Mouse (Mus musculus): Measurements from ENCODE around the gene Pwp2. TPM values are rescaled to one million over a fixed set of nuclear protein-coding genes. Genes with fewer than 3 reads are reported as not detected.

Pwp2 gene
- polyA plus RNA-seq, 1 experiment, result 2.9 TPM

GRCm38 (mm10) chr10:78148834-78149766 is 35.8 kb downstream of the Pwp2 start:
- Histone ChIP-seq H3K4me3 (replicated peaks) (no peak overlapping the region), H3K27me3 (replicated peaks) (peaks cover 72% of the 10 kb centered on the region), H3K36me3 (replicated peaks; ENCODE audit: low read length) (no peaks in the 10 kb centered on the region), H3K4me1 (peaks cover 41% of the 10 kb centered on the region), H3K9me3 (peaks cover 7% of the 10 kb centered on the region)
- TF ChIP-seq FLI1 (IDR thresholded peaks at IDR 0.05; ENCODE audit: low read length) (no peak), GATA1 (IDR thresholded peaks at IDR 0.05; ENCODE audit: borderline replicate concordance, low read length) (no peak)

- H3K9me3 ChIP-seq, result peaks cover 4% of the 10 kb centered on the region
- H3K4me3 ChIP-seq (replicated peaks), result no peak overlapping the region
- H3K27me3 ChIP-seq (replicated peaks), result peaks cover 62% of the 10 kb centered on the region
- TF ChIP-seq FLI1 (IDR thresholded peaks at IDR 0.05; ENCODE audit: low read length), result no peak
- no peak for TF ChIP-seq GATA1 (IDR thresholded peaks at IDR 0.05; ENCODE audit: borderline replicate concordance, low read length)
- no peaks in the 10 kb centered on the region for H3K36me3 ChIP-seq (replicated peaks; ENCODE audit: low read length)
- H3K4me1 ChIP-seq, result peaks cover 39% of the 10 kb centered on the region
Measured at GRCm38 (mm10) chr10:78147908-78148441, 37.0 kb downstream of the Pwp2 start.

- H3K27me3 ChIP-seq (replicated peaks), result peaks cover 69% of the 10 kb centered on the region
- H3K4me1 ChIP-seq, result peaks cover 39% of the 10 kb centered on the region
- H3K36me3 ChIP-seq (replicated peaks; ENCODE audit: low read length), result no peaks in the 10 kb centered on the region
- no peak overlapping the region for H3K4me3 ChIP-seq (replicated peaks)
- H3K9me3 ChIP-seq, result peaks cover 17% of the 10 kb centered on the region
- TF ChIP-seq GATA1 (IDR thresholded peaks at IDR 0.05; ENCODE audit: borderline replicate concordance, low read length) (no peak), FLI1 (IDR thresholded peaks at IDR 0.05; ENCODE audit: low read length) (no peak)
Measured at GRCm38 (mm10) chr10:78143727-78144505, 41.0 kb downstream of the Pwp2 start.

GRCm38 (mm10) chr10:78140843-78141242 is 44.1 kb downstream of the Pwp2 start:
- TF ChIP-seq GATA1 (IDR thresholded peaks at IDR 0.05; ENCODE audit: borderline replicate concordance, low read length) (no peak), FLI1 (IDR thresholded peaks at IDR 0.05; ENCODE audit: low read length) (no peak)
- H3K4me1 ChIP-seq, result peaks cover 41% of the 10 kb centered on the region
- no peaks in the 10 kb centered on the region for H3K36me3 ChIP-seq (replicated peaks; ENCODE audit: low read length)
- peaks cover 78% of the 10 kb centered on the region for H3K27me3 ChIP-seq (replicated peaks)
- no peak overlapping the region for H3K4me3 ChIP-seq (replicated peaks)
- H3K9me3 ChIP-seq, result peaks cover 17% of the 10 kb centered on the region

- peaks cover 79% of the 10 kb centered on the region for H3K27me3 ChIP-seq (replicated peaks)
- no peaks in the 10 kb centered on the region for H3K36me3 ChIP-seq (replicated peaks; ENCODE audit: low read length)
- H3K4me3 ChIP-seq (replicated peaks), result no peak overlapping the region
- peaks cover 48% of the 10 kb centered on the region for H3K4me1 ChIP-seq
- peaks cover 17% of the 10 kb centered on the region for H3K9me3 ChIP-seq
- no peak for TF ChIP-seq FLI1 (IDR thresholded peaks at IDR 0.05; ENCODE audit: low read length)
- no peak for TF ChIP-seq GATA1 (IDR thresholded peaks at IDR 0.05; ENCODE audit: borderline replicate concordance, low read length)
Measured at GRCm38 (mm10) chr10:78140251-78140600, 44.7 kb downstream of the Pwp2 start.

- TF ChIP-seq GATA1 (IDR thresholded peaks at IDR 0.05; ENCODE audit: borderline replicate concordance, low read length) (no peak), FLI1 (IDR thresholded peaks at IDR 0.05; ENCODE audit: low read length) (no peak)
- Histone ChIP-seq H3K36me3 (replicated peaks; ENCODE audit: low read length) (no peaks in the 10 kb centered on the region), H3K27me3 (replicated peaks) (peaks cover 80% of the 10 kb centered on the region), H3K4me3 (replicated peaks) (no peak overlapping the region), H3K4me1 (peaks cover 53% of the 10 kb centered on the region), H3K9me3 (peaks cover 17% of the 10 kb centered on the region)
Measured at GRCm38 (mm10) chr10:78139572-78140250, 45.2 kb downstream of the Pwp2 start.

- TF ChIP-seq GATA1 (IDR thresholded peaks at IDR 0.05; ENCODE audit: borderline replicate concordance, low read length) (no peak), FLI1 (IDR thresholded peaks at IDR 0.05; ENCODE audit: low read length) (no peak)
- no peak overlapping the region for H3K4me3 ChIP-seq (replicated peaks)
- no peaks in the 10 kb centered on the region for H3K36me3 ChIP-seq (replicated peaks; ENCODE audit: low read length)
- H3K4me1 ChIP-seq, result peaks cover 55% of the 10 kb centered on the region
- peaks cover 80% of the 10 kb centered on the region for H3K27me3 ChIP-seq (replicated peaks)
- peaks cover 17% of the 10 kb centered on the region for H3K9me3 ChIP-seq
Measured at GRCm38 (mm10) chr10:78138812-78139523, 46.0 kb downstream of the Pwp2 start.

GRCm38 (mm10) chr10:78137191-78137590 is 47.8 kb downstream of the Pwp2 start:
- TF ChIP-seq FLI1 (IDR thresholded peaks at IDR 0.05; ENCODE audit: low read length), result no peak
- TF ChIP-seq GATA1 (IDR thresholded peaks at IDR 0.05; ENCODE audit: borderline replicate concordance, low read length), result no peak
- H3K4me1 ChIP-seq, result peaks cover 51% of the 10 kb centered on the region
- H3K27me3 ChIP-seq (replicated peaks), result peaks cover 83% of the 10 kb centered on the region
- no peak overlapping the region for H3K4me3 ChIP-seq (replicated peaks)
- peaks cover 16% of the 10 kb centered on the region for H3K9me3 ChIP-seq
- H3K36me3 ChIP-seq (replicated peaks; ENCODE audit: low read length), result no peaks in the 10 kb centered on the region

- Histone ChIP-seq H3K4me3 (replicated peaks) (no peak overlapping the region), H3K4me1 (peaks cover 54% of the 10 kb centered on the region), H3K9me3 (peaks cover 8% of the 10 kb centered on the region), H3K36me3 (replicated peaks; ENCODE audit: low read length) (no peaks in the 10 kb centered on the region), H3K27me3 (replicated peaks) (peaks cover 82% of the 10 kb centered on the region)
- TF ChIP-seq FLI1 (IDR thresholded peaks at IDR 0.05; ENCODE audit: low read length), result no peak
- TF ChIP-seq GATA1 (IDR thresholded peaks at IDR 0.05; ENCODE audit: borderline replicate concordance, low read length), result no peak
Measured at GRCm38 (mm10) chr10:78135947-78136346, 49.0 kb downstream of the Pwp2 start.

Data from megakaryocyte, embryonic 14.5 days (primary cell).